17 mouse cellular contexts compared by ENCODE assay signal in the genomic region with DNA sequence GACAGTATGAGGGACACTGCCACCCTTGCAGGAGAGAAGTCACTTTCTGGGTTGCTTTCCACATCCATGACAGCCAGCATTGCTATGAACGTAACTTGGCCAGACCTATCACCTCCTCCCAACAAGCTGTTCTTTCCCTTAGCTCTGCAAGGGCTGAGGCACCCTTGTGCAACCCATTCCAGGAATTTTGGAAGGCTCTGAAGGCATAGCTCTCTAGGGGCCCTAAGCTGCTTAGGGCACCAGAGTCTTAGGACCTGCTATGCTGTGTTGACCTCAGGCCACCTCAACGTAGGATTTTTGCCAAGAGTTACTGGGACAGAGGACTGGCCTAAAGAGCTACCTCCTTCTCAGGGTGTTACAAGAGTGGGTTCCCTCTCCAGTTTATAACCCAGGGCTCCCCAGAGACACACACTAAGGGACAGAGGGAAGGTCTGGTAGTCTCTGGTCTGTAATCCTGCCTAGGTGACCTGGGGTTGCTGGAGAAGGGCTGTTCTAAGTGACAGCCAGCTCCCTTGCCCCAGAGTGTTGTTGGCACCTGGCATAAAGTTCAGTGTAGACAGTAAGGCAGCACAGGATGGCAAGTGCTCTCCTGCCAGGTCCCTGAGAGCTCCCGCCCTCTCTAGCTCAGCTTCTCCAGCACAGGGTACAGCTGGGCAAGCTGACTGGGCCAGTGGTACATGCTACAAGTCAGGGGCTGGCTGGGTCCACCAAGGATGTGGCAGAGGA.
DNase-seq lines count a peak whose midpoint lies in the region; ATAC-seq lines count a peak whose summit lies in the region.
"Had no signal": no experiment of that assay in that cellular context is flagged by ENCODE, and none has a peak within 500 bp of the region (broad histone marks: within the 10 kb centered on the region; RNA-seq: fewer than 3 reads in every experiment).

No protein-coding gene starts in this region.

- no peaks in the 10 kb centered on the region for H3K27me3 ChIP-seq in kidney, embryonic 14.5 days (ENCODE audit: control insufficient read depth, insufficient read depth, low read length)
- H3K27me3 ChIP-seq: intestine, embryonic 15.5 days; liver, embryonic 13.5 days had no signal

- no peaks in the 10 kb centered on the region for H3K9me3 ChIP-seq in kidney, embryonic 14.5 days (ENCODE audit: control insufficient read depth, low read length)
- H3K9me3 ChIP-seq: intestine, embryonic 15.5 days; liver, embryonic 13.5 days; midbrain, embryonic 13.5 days had no signal

- peak; percentile 19; the same call in 1 of the 2 replicates for ATAC-seq in kidney, embryonic 14.5 days (ENCODE audit: low FRiP score, low TSS enrichment)
- ATAC-seq: intestine, embryonic 15.5 days; midbrain, embryonic 13.5 days had no signal

- DNase-seq in frontal cortex, adult 2 months (ENCODE audit: extremely low spot score in 1 of 2, low spot score in 1 of 2) = peak; percentile 30 to 55
- DNase-seq in frontal cortex, postnatal 10 days (ENCODE audit: low spot score in 2 of 2) = no peak
- no peak for DNase-seq in kidney, adult 18-20 months
- DNase-seq in NIH3T3 (ENCODE audit: low read depth) = peak; percentile 42
- no peak for DNase-seq in thymus, postnatal 14 days
- DNase-seq in ovary, adult 18-20 months (ENCODE audit: low spot score) = no peak
- DNase-seq: cerebellum, adult 8-10 months; heart, postnatal 36 days; kidney, postnatal 4 days; liver, embryonic 13.5 days; right cerebral cortex, postnatal 4 days had no signal

- no peak overlapping the region for H3K27ac ChIP-seq in kidney, embryonic 14.5 days (ENCODE audit: low read depth, low read length)
- peak overlapping the region; percentile 72 for H3K27ac ChIP-seq in brown adipose tissue, adult 24 weeks (replicated peaks; ENCODE audit: low read depth, low read length)
- H3K27ac ChIP-seq: intestine, embryonic 15.5 days; liver, embryonic 13.5 days; macrophage; midbrain, embryonic 13.5 days had no signal

- 84% methylated on average over 3 of the region's 3 CpGs for WGBS in kidney, embryonic 14.5 days

- H3K4me1 ChIP-seq in kidney, embryonic 14.5 days (ENCODE audit: control insufficient read depth, insufficient read depth, low read length) = peaks cover 33% of the 10 kb centered on the region
- peaks cover 20% of the 10 kb centered on the region for H3K4me1 ChIP-seq in brown adipose tissue, adult 24 weeks (ENCODE audit: control insufficient read depth, insufficient read depth, insufficient read length, low read length)

- no peak overlapping the region for H3K4me3 ChIP-seq in kidney, embryonic 14.5 days (ENCODE audit: low read length)
- H3K4me3 ChIP-seq in brown adipose tissue, adult 24 weeks (ENCODE audit: insufficient read depth, low read depth, low read length) = no peak overlapping the region
- H3K4me3 ChIP-seq: erythroblast, embryonic 14.5 days; intestine, embryonic 15.5 days; liver, embryonic 13.5 days; midbrain, embryonic 13.5 days had no signal

- H3K36me3 ChIP-seq in kidney, embryonic 14.5 days (ENCODE audit: control insufficient read depth, insufficient read depth, low read length) = peaks cover 41% of the 10 kb centered on the region

- no peak overlapping the region for H3K9ac ChIP-seq in kidney, embryonic 14.5 days (ENCODE audit: low read depth, low read length)
- H3K9ac ChIP-seq: intestine, embryonic 15.5 days; liver, embryonic 13.5 days; midbrain, embryonic 13.5 days had no signal

- no peak overlapping the region for H3K4me2 ChIP-seq in kidney, embryonic 14.5 days (replicated peaks; ENCODE audit: low read depth, low read length)
- H3K4me2 ChIP-seq: intestine, embryonic 15.5 days; liver, embryonic 13.5 days; midbrain, embryonic 13.5 days had no signal

Comparison
In these comparisons a context has a peak if more than half of its experiments do, and no peak if none do; other contexts are left out.
1. DNase-seq: peak in frontal cortex, adult 2 months (2 of 2) and NIH3T3 (single experiment); none in frontal cortex, postnatal 10 days (0 of 2), kidney, adult 18-20 months (single experiment), thymus, postnatal 14 days (single experiment) and ovary, adult 18-20 months (single experiment).